Mouse (Mus musculus) stomach, postnatal 0 days (tissue): ENCODE results near the gene Trim16. TPM values are rescaled to one million over a fixed set of nuclear protein-coding genes. Genes with fewer than 3 reads are reported as not detected.

Experiments used
- ATAC-seq: fragments of 200-750 bp; cut with Nextera tagmentation; 2 replicates; pipeline ENCODE4 v1.8.0; 2017; ENCODE audit not compliant: low FRiP score, low TSS enrichment
- DNase-seq: peaks from one replicate; pipeline ENCODE4 v3.0.0-alpha.2; 2016; ENCODE audit warnings: low spot score
- H3K27ac ChIP-seq: fragments of 300-500 bp; sonication (generic); replicated peaks from 2 replicates; pipeline ENCODE4 v1.5.1; 2014; ENCODE audit warnings: mild to moderate bottlenecking, control low read depth
- H3K27me3 ChIP-seq: fragments of 300-500 bp; sonication (generic); 2 replicates; pipeline ENCODE4 v1.6.1; 2014; ENCODE audit warnings: low read length; ENCODE audit not compliant: control insufficient read depth, insufficient read depth
- H3K36me3 ChIP-seq: fragments of 300-500 bp; sonication (generic); 2 replicates; pipeline ENCODE4 v1.6.1; 2014; ENCODE audit warnings: low read length, mixed read lengths; ENCODE audit not compliant: control insufficient read depth, insufficient read depth
- H3K4me1 ChIP-seq: fragments of 300-500 bp; sonication (generic); replicated peaks from 2 replicates; pipeline ENCODE4 v1.6.1; 2014; ENCODE audit warnings: antibody characterized with exemption; ENCODE audit not compliant: control insufficient read depth, insufficient read depth
- H3K4me2 ChIP-seq: fragments of 300-500 bp; sonication (generic); replicated peaks from 2 replicates; pipeline ENCODE4 v1.6.1; 2014; ENCODE audit warnings: low read depth, mild to moderate bottlenecking, control low read depth, moderate library complexity
- H3K4me3 ChIP-seq: fragments of 300-500 bp; sonication (generic); 2 replicates; pipeline ENCODE4 v1.5.1; 2014; ENCODE audit warnings: low read depth, low read length, control low read depth
- H3K9ac ChIP-seq: fragments of 300-500 bp; sonication (generic); 2 replicates; pipeline ENCODE4 v1.6.1; 2014; ENCODE audit warnings: mild to moderate bottlenecking, low read length, control low read depth, mixed read lengths
- H3K9me3 ChIP-seq: fragments of 300-500 bp; sonication (generic); 2 replicates; pipeline ENCODE4 v1.6.1; 2016; ENCODE audit warnings: low read length; ENCODE audit not compliant: control insufficient read depth
- CTCF ChIP-seq: IDR thresholded peaks from 2 replicates; pipeline ENCODE4 v1.5.1; 2016; ENCODE audit warnings: antibody characterized with exemption, low read depth, mild to moderate bottlenecking, moderate library complexity
- EP300 ChIP-seq: optimal IDR thresholded peaks from 2 replicates; pipeline ENCODE3; 2016; ENCODE audit warnings: antibody characterized with exemption
- WGBS: fragments of 180-500 bp; shearing (Covaris S2); extraction: QIAGEN DNeasy Blood & Tissue Kit; methylation state at CpG from one replicate; pipeline ENCODE4 v1.1.7; 2014; 5-methylcytosine and 5-hydroxymethylcytosine counted together
- polyA plus RNA-seq: library from polyadenylated mRNA; unstranded; fragments of >200 nt; fragmentation: Nextera tagmentation; extraction: Ambion mirVana; gene quantifications from 2 replicates; pipeline ENCODE4 v1.2.1, GENCODE M21; 2015

The Trim16 gene
- polyA plus RNA-seq, 1 experiment from 2014 or later = 23.4 TPM

- ATAC-seq (0 out of 2 replicates have a peak, but pooled peaks have one; percentile 12), DNase-seq (no peak)
- no peaks in the 10 kb centered on the region for H3K27me3 ChIP-seq
- H3K4me2 ChIP-seq = no peak overlapping the region
- H3K9me3 ChIP-seq = no peaks in the 10 kb centered on the region
- H3K27ac ChIP-seq = no peak overlapping the region
- H3K4me3 ChIP-seq = no peak overlapping the region
- TF ChIP-seq EP300 (no peak), CTCF (no peak)
- H3K9ac ChIP-seq = no peak overlapping the region
- H3K4me1 ChIP-seq = no peaks in the 10 kb centered on the region
- WGBS = 75% methylated on average over 6 of the region's 6 CpGs
- H3K36me3 ChIP-seq = no peaks in the 10 kb centered on the region
These were observed 33.3 kb downstream of the Trim16 start for GRCm38 (mm10) chr11:62853334-62853733.

- TF ChIP-seq EP300 (no peak), CTCF (no peak)
- Histone ChIP-seq H3K9ac (no peak overlapping the region), H3K27me3 (no peaks in the 10 kb centered on the region), H3K4me1 (no peaks in the 10 kb centered on the region), H3K36me3 (no peaks in the 10 kb centered on the region), H3K4me2 (no peak overlapping the region), H3K4me3 (no peak overlapping the region), H3K27ac (no peak overlapping the region), H3K9me3 (no peaks in the 10 kb centered on the region)
- 67% methylated on average over 4 of the region's 4 CpGs for WGBS
- no peak for DNase-seq
- ATAC-seq = no peak
These were observed 45.5 kb downstream of the Trim16 start for GRCm38 (mm10) chr11:62865562-62865961.

GRCm38 (mm10) chr11:62866685-62867084 is 46.7 kb downstream of the Trim16 start:
- ATAC-seq = no peak
- no peaks in the 10 kb centered on the region for H3K27me3 ChIP-seq
- no peak overlapping the region for H3K9ac ChIP-seq
- H3K36me3 ChIP-seq = no peaks in the 10 kb centered on the region
- no peak for DNase-seq
- H3K4me2 ChIP-seq = no peak overlapping the region
- H3K4me1 ChIP-seq = no peaks in the 10 kb centered on the region
- no peaks in the 10 kb centered on the region for H3K9me3 ChIP-seq
- H3K27ac ChIP-seq = no peak overlapping the region
- TF ChIP-seq EP300 = no peak
- H3K4me3 ChIP-seq = no peak overlapping the region
- WGBS = 71% methylated on average over 7 of the region's 7 CpGs

- TF ChIP-seq EP300 = no peak
- no peak for TF ChIP-seq CTCF
- 62% methylated on average over 5 of the region's 5 CpGs for WGBS
- no peak for ATAC-seq
These were observed 49.2 kb downstream of the Trim16 start for GRCm38 (mm10) chr11:62869201-62869600.

GRCm38 (mm10) chr11:62869715-62870371 is 49.8 kb downstream of the Trim16 start:
- WGBS = 71% methylated on average over 8 of the region's 8 CpGs
- H3K4me2 ChIP-seq = no peak overlapping the region
- H3K27ac ChIP-seq = no peak overlapping the region
- H3K36me3 ChIP-seq = no peaks in the 10 kb centered on the region
- no peaks in the 10 kb centered on the region for H3K4me1 ChIP-seq
- TF ChIP-seq CTCF = no peak
- TF ChIP-seq EP300 = no peak
- DNase-seq = no peak
- no peaks in the 10 kb centered on the region for H3K27me3 ChIP-seq
- H3K9me3 ChIP-seq = no peaks in the 10 kb centered on the region
- ATAC-seq = no peak
- H3K9ac ChIP-seq = no peak overlapping the region
- no peak overlapping the region for H3K4me3 ChIP-seq

More at GRCm38 (mm10) chr11:62869201-62869600, 49.2 kb downstream of the Trim16 start:
- no peak for DNase-seq
- no peak overlapping the region for H3K9ac ChIP-seq
- H3K4me1 ChIP-seq = no peaks in the 10 kb centered on the region
- no peak overlapping the region for H3K4me3 ChIP-seq
- no peaks in the 10 kb centered on the region for H3K36me3 ChIP-seq
- H3K27me3 ChIP-seq = no peaks in the 10 kb centered on the region
- H3K27ac ChIP-seq = no peak overlapping the region
- H3K9me3 ChIP-seq = no peaks in the 10 kb centered on the region
- no peak overlapping the region for H3K4me2 ChIP-seq

- Histone ChIP-seq H3K27me3 (no peaks in the 10 kb centered on the region), H3K4me1 (no peaks in the 10 kb centered on the region), H3K9ac (no peak overlapping the region), H3K9me3 (no peaks in the 10 kb centered on the region), H3K4me3 (no peak overlapping the region), H3K36me3 (no peaks in the 10 kb centered on the region), H3K27ac (no peak overlapping the region), H3K4me2 (no peak overlapping the region)
- DNase-seq (no peak), ATAC-seq (no peak)
- 63% methylated on average over 9 of the region's 9 CpGs for WGBS
- TF ChIP-seq CTCF (no peak), EP300 (no peak)
These were observed 53.4 kb downstream of the Trim16 start for GRCm38 (mm10) chr11:62873479-62873878.
